Mouse (Mus musculus): ENCODE results near the gene Ntn4. TPM values are rescaled to one million over a fixed set of nuclear protein-coding genes. Genes with fewer than 3 reads are reported as not detected.

The Ntn4 gene
- polyA plus RNA-seq, 1 experiment from 2014 or later: 4.3 TPM

GRCm38 (mm10) chr10:93728131-93728530, 87.7 kb downstream of the Ntn4 start:
- Histone ChIP-seq H3K4me1 (replicated peaks; ENCODE audit: control insufficient read depth, insufficient read depth, low read length) (0 out of 2 replicates have a peak, but pooled peaks cover 3% of the 10 kb centered on the region), H3K36me3 (ENCODE audit: control insufficient read depth, insufficient read depth, low read length) (no peaks in the 10 kb centered on the region), H3K27me3 (ENCODE audit: control insufficient read depth, insufficient read depth, low read length) (no peaks in the 10 kb centered on the region), H3K4me2 (replicated peaks; ENCODE audit: low read depth, low read length) (no peak overlapping the region), H3K9ac (ENCODE audit: low read depth, low read length) (no peak overlapping the region), H3K27ac (ENCODE audit: low read depth, low read length) (no peak overlapping the region), H3K4me3 (ENCODE audit: low read depth, low read length) (no peak overlapping the region), H3K9me3 (ENCODE audit: control insufficient read depth, low read length) (no peaks in the 10 kb centered on the region)
- WGBS: 59% methylated on average over 5 of the region's 5 CpGs
- no peak for DNase-seq (ENCODE audit: low spot score)
- ATAC-seq (ENCODE audit: low FRiP score): no peak

- ATAC-seq (ENCODE audit: low FRiP score) (no peak), DNase-seq (ENCODE audit: low spot score) (no peak)
- WGBS: 89% methylated on average over 6 of the region's 6 CpGs
- H3K4me1 ChIP-seq (replicated peaks; ENCODE audit: control insufficient read depth, insufficient read depth, low read length): no peaks in the 10 kb centered on the region
- no peak overlapping the region for H3K9ac ChIP-seq (ENCODE audit: low read depth, low read length)
- H3K27me3 ChIP-seq (ENCODE audit: control insufficient read depth, insufficient read depth, low read length): no peaks in the 10 kb centered on the region
- H3K36me3 ChIP-seq (ENCODE audit: control insufficient read depth, insufficient read depth, low read length): no peaks in the 10 kb centered on the region
- H3K4me3 ChIP-seq (ENCODE audit: low read depth, low read length): no peak overlapping the region
- H3K4me2 ChIP-seq (replicated peaks; ENCODE audit: low read depth, low read length): no peak overlapping the region
- no peak overlapping the region for H3K27ac ChIP-seq (ENCODE audit: low read depth, low read length)
- H3K9me3 ChIP-seq (ENCODE audit: control insufficient read depth, low read length): no peaks in the 10 kb centered on the region
Measured at GRCm38 (mm10) chr10:93730514-93730913, 90.0 kb downstream of the Ntn4 start.

DNA sequence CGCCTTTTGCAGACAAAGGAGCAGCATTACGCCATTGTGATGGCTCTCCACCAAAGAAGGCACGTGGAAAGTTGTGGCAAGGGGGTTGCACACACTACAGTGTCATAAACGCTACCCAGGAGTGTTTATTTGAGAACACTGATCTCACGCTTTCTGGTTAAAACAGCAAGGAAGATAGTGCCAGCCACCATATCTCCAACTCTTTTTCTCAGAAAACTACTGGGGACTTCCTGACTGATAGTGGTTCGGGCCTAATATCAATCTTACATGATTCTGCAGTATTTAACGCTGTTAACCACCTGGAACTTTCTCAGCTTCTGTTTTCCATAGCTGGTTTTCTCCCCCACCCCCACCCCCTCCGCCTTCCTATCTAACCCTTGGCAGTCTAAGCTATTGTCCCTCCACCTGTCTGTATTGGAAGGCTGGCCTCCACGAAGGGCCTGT, 90.8 kb downstream of the Ntn4 start:
- DNase-seq (ENCODE audit: low spot score) (no peak), ATAC-seq (ENCODE audit: low FRiP score) (no peak)
- Histone ChIP-seq H3K27me3 (ENCODE audit: control insufficient read depth, insufficient read depth, low read length) (no peaks in the 10 kb centered on the region), H3K36me3 (ENCODE audit: control insufficient read depth, insufficient read depth, low read length) (no peaks in the 10 kb centered on the region), H3K4me3 (ENCODE audit: low read depth, low read length) (no peak overlapping the region), H3K4me1 (replicated peaks; ENCODE audit: control insufficient read depth, insufficient read depth, low read length) (0 out of 2 replicates have a peak, but pooled peaks cover 2% of the 10 kb centered on the region), H3K27ac (ENCODE audit: low read depth, low read length) (no peak overlapping the region), H3K9ac (ENCODE audit: low read depth, low read length) (no peak overlapping the region), H3K4me2 (replicated peaks; ENCODE audit: low read depth, low read length) (no peak overlapping the region), H3K9me3 (ENCODE audit: control insufficient read depth, low read length) (no peaks in the 10 kb centered on the region)
- WGBS: 86% methylated on average over 9 of the region's 9 CpGs

GRCm38 (mm10) chr10:93736114-93736645, 95.7 kb downstream of the Ntn4 start:
- no peak overlapping the region for H3K27ac ChIP-seq (ENCODE audit: low read depth, low read length)
- H3K9me3 ChIP-seq (ENCODE audit: control insufficient read depth, low read length): no peaks in the 10 kb centered on the region
- H3K4me2 ChIP-seq (replicated peaks; ENCODE audit: low read depth, low read length): no peak overlapping the region
- 0 out of 2 replicates have a peak, but pooled peaks cover 2% of the 10 kb centered on the region for H3K4me1 ChIP-seq (replicated peaks; ENCODE audit: control insufficient read depth, insufficient read depth, low read length)
- 49% methylated on average over 6 of the region's 6 CpGs for WGBS
- H3K27me3 ChIP-seq (ENCODE audit: control insufficient read depth, insufficient read depth, low read length): no peaks in the 10 kb centered on the region
- ATAC-seq (ENCODE audit: low FRiP score) (no peak), DNase-seq (ENCODE audit: low spot score) (peak; percentile 59)
- H3K9ac ChIP-seq (ENCODE audit: low read depth, low read length): no peak overlapping the region
- H3K4me3 ChIP-seq (ENCODE audit: low read depth, low read length): no peak overlapping the region
- no peaks in the 10 kb centered on the region for H3K36me3 ChIP-seq (ENCODE audit: control insufficient read depth, insufficient read depth, low read length)

DNA sequence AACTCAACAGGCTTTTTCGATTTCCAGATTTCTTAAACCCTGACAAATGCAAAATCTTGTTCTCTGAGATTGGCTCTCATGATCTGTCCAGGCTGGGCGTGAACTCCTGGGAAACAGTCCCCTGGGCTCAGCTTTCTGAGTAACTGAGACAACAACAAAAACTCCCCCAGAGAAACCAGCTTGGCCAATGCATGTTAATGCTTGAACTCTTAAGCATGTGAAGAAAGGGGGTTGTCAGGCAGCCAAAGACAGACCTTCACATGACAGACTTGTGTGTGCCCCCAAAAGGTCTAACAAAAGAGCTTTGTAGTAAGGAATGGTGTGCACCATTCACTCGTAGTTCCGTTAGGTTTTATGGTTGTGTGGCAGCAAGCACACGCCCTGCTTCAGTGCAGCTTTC, 96.6 kb downstream of the Ntn4 start:
- ATAC-seq (ENCODE audit: low FRiP score) (no peak), DNase-seq (ENCODE audit: low spot score) (no peak)
- Histone ChIP-seq H3K4me2 (replicated peaks; ENCODE audit: low read depth, low read length) (no peak overlapping the region), H3K27ac (ENCODE audit: low read depth, low read length) (no peak overlapping the region), H3K4me3 (ENCODE audit: low read depth, low read length) (no peak overlapping the region), H3K9me3 (ENCODE audit: control insufficient read depth, low read length) (no peaks in the 10 kb centered on the region), H3K36me3 (ENCODE audit: control insufficient read depth, insufficient read depth, low read length) (no peaks in the 10 kb centered on the region), H3K9ac (ENCODE audit: low read depth, low read length) (no peak overlapping the region), H3K27me3 (ENCODE audit: control insufficient read depth, insufficient read depth, low read length) (no peaks in the 10 kb centered on the region), H3K4me1 (replicated peaks; ENCODE audit: control insufficient read depth, insufficient read depth, low read length) (0 out of 2 replicates have a peak, but pooled peaks cover 2% of the 10 kb centered on the region)
- WGBS: 74% methylated on average over 5 of the region's 5 CpGs

- H3K9me3 ChIP-seq (ENCODE audit: control insufficient read depth, low read length): no peaks in the 10 kb centered on the region
- WGBS: 60% methylated on average over 14 of the region's 14 CpGs
- no peaks in the 10 kb centered on the region for H3K27me3 ChIP-seq (ENCODE audit: control insufficient read depth, insufficient read depth, low read length)
- H3K4me1 ChIP-seq (replicated peaks; ENCODE audit: control insufficient read depth, insufficient read depth, low read length): no peaks in the 10 kb centered on the region
- no peak overlapping the region for H3K9ac ChIP-seq (ENCODE audit: low read depth, low read length)
- no peak overlapping the region for H3K4me3 ChIP-seq (ENCODE audit: low read depth, low read length)
- ATAC-seq (ENCODE audit: low FRiP score) (no peak), DNase-seq (ENCODE audit: low spot score) (no peak)
- H3K36me3 ChIP-seq (ENCODE audit: control insufficient read depth, insufficient read depth, low read length): no peaks in the 10 kb centered on the region
- no peak overlapping the region for H3K27ac ChIP-seq (ENCODE audit: low read depth, low read length)
- no peak overlapping the region for H3K4me2 ChIP-seq (replicated peaks; ENCODE audit: low read depth, low read length)
Measured at GRCm38 (mm10) chr10:93741446-93742096, 101.1 kb downstream of the Ntn4 start.

DNA sequence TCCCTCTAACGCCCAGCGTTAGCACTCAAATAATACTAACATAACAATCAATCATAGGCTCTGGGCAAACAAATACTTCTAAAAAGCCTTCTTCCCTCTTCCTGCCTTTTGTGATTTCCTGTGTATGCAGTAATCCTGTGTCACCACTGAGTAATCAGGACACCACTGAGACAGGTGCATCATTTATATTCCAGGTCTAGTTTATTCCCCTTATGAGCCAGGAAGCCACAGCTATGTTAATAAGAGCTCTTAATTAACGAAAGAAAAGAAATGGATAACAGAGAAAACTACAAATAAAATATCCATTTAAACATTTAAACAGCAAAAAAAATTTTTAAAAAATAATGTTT, 101.6 kb downstream of the Ntn4 start:
- no peaks in the 10 kb centered on the region for H3K4me1 ChIP-seq (replicated peaks; ENCODE audit: control insufficient read depth, insufficient read depth, low read length)
- DNase-seq (ENCODE audit: low spot score): no peak
- WGBS: 77% methylated on average over 3 of the region's 3 CpGs

GRCm38 (mm10) chr10:93742598-93742997, 102.1 kb downstream of the Ntn4 start:
- Histone ChIP-seq H3K9me3 (ENCODE audit: control insufficient read depth, low read length) (no peaks in the 10 kb centered on the region), H3K27me3 (ENCODE audit: control insufficient read depth, insufficient read depth, low read length) (no peaks in the 10 kb centered on the region), H3K27ac (ENCODE audit: low read depth, low read length) (no peak overlapping the region), H3K9ac (ENCODE audit: low read depth, low read length) (no peak overlapping the region), H3K4me1 (replicated peaks; ENCODE audit: control insufficient read depth, insufficient read depth, low read length) (no peaks in the 10 kb centered on the region), H3K4me2 (replicated peaks; ENCODE audit: low read depth, low read length) (no peak overlapping the region), H3K4me3 (ENCODE audit: low read depth, low read length) (no peak overlapping the region), H3K36me3 (ENCODE audit: control insufficient read depth, insufficient read depth, low read length) (no peaks in the 10 kb centered on the region)
- ATAC-seq (ENCODE audit: low FRiP score) (no peak), DNase-seq (ENCODE audit: low spot score) (no peak)
- 81% methylated on average over 6 of the region's 6 CpGs for WGBS

More for the DNA sequence above, 101.6 kb downstream of the Ntn4 start:
- no peak for ATAC-seq (ENCODE audit: low FRiP score)
- Histone ChIP-seq H3K27me3 (ENCODE audit: control insufficient read depth, insufficient read depth, low read length) (no peaks in the 10 kb centered on the region), H3K9me3 (ENCODE audit: control insufficient read depth, low read length) (no peaks in the 10 kb centered on the region), H3K4me2 (replicated peaks; ENCODE audit: low read depth, low read length) (no peak overlapping the region), H3K9ac (ENCODE audit: low read depth, low read length) (no peak overlapping the region), H3K36me3 (ENCODE audit: control insufficient read depth, insufficient read depth, low read length) (no peaks in the 10 kb centered on the region), H3K4me3 (ENCODE audit: low read depth, low read length) (no peak overlapping the region), H3K27ac (ENCODE audit: low read depth, low read length) (no peak overlapping the region)

Data from hindbrain, embryonic 11.5 days (tissue).